Comparison of ENCODE assay signal across 11 mouse cellular contexts in the genomic region with DNA sequence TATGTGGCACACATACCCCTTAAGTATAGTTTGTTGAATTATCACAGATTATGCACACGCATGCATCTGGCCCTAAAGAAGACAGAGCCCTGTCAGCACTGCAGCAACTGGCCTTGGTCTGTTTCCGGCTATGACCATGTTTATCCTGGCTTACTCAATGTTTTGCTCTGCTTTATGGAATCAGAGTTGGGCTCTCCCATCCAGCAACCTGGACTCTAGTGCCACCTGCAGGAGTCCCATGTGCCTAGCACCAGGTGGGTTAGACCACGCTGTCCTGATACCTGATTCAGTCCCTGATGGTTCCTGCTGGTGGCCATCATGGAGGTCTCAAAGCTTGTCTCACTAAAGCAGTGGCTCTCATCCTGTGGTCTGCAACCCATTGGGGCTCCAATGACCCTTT.
DNase-seq lines count a peak whose midpoint lies in the region; ATAC-seq lines count a peak whose summit lies in the region.
"Had no signal": no experiment of that assay in that cellular context is flagged by ENCODE, and none has a peak within 500 bp of the region (broad histone marks: within the 10 kb centered on the region; RNA-seq: fewer than 3 reads in every experiment).

No protein-coding gene starts in this region.

- DNase-seq in kidney, adult 18-20 months, result peak; percentile 18
- DNase-seq in thymus, postnatal 25 days, result peak; percentile 17
- DNase-seq in thymus, postnatal 36 days, result no peak
- peak; percentile 47 for DNase-seq in adrenal gland, adult 8-10 months
- peak; percentile 58 for DNase-seq in splenic B cell, adult 2 months (ENCODE audit: low read depth, low spot score)
- DNase-seq in layer of hippocampus, postnatal 14 days (ENCODE audit: low spot score in 2 of 2), result no peak
- DNase-seq: cerebellum, postnatal 10 days had no signal

- no peak overlapping the region for H3K4me2 ChIP-seq in kidney, embryonic 16.5 days (replicated peaks; ENCODE audit: low read depth, low read length)
- H3K4me2 ChIP-seq: heart, embryonic 11.5 days; midbrain, embryonic 15.5 days had no signal

- no peaks in the 10 kb centered on the region for H3K27me3 ChIP-seq in kidney, embryonic 16.5 days (ENCODE audit: insufficient read depth, low read length)
- H3K27me3 ChIP-seq in splenic B cell, adult 2 months (ENCODE audit: control insufficient read depth, insufficient read depth, low read length, poor library complexity, severe bottlenecking), result no peaks in the 10 kb centered on the region
- H3K27me3 ChIP-seq: midbrain, embryonic 15.5 days had no signal

- peaks cover 7% of the 10 kb centered on the region; the same call in 1 of the 2 replicates for H3K9me3 ChIP-seq in kidney, embryonic 16.5 days (ENCODE audit: low read length)
- H3K9me3 ChIP-seq: midbrain, embryonic 15.5 days had no signal

- H3K4me1 ChIP-seq in kidney, embryonic 16.5 days (ENCODE audit: insufficient read depth, low read length), result no peaks in the 10 kb centered on the region
- H3K4me1 ChIP-seq: midbrain, embryonic 15.5 days had no signal

- no peak overlapping the region for H3K4me3 ChIP-seq in kidney, embryonic 16.5 days (ENCODE audit: low read length)
- H3K4me3 ChIP-seq: midbrain, embryonic 15.5 days had no signal

- no peak overlapping the region for H3K27ac ChIP-seq in kidney, embryonic 16.5 days (ENCODE audit: low read length)
- H3K27ac ChIP-seq: midbrain, embryonic 15.5 days had no signal

- ATAC-seq in kidney, embryonic 16.5 days (ENCODE audit: low FRiP score, low TSS enrichment), result no peak; the same call in 1 of the 2 replicates
- ATAC-seq in erythroblast, adult 5-6 weeks (replicated peaks; ENCODE audit: low FRiP score, poor library complexity, severe bottlenecking), result no peak
- ATAC-seq: midbrain, embryonic 15.5 days had no signal

- 56% methylated on average over 3 of the region's 3 CpGs for WGBS in kidney, embryonic 16.5 days

- no peaks in the 10 kb centered on the region for H3K36me3 ChIP-seq in kidney, embryonic 16.5 days (ENCODE audit: insufficient read depth, low read length)
- no peaks in the 10 kb centered on the region for H3K36me3 ChIP-seq in splenic B cell, adult 2 months (ENCODE audit: control insufficient read depth, insufficient read depth, low read length, poor library complexity, severe bottlenecking)
- H3K36me3 ChIP-seq: midbrain, embryonic 15.5 days had no signal

- H3K9ac ChIP-seq in kidney, embryonic 16.5 days (replicated peaks; ENCODE audit: low read length), result no peak overlapping the region
- H3K9ac ChIP-seq: midbrain, embryonic 15.5 days had no signal

Comparison
In these comparisons a context has a peak if more than half of its experiments do, and no peak if none do; other contexts are left out.
1. DNase-seq: peak in kidney, adult 18-20 months (single experiment), thymus, postnatal 25 days (single experiment), adrenal gland, adult 8-10 months (single experiment) and splenic B cell, adult 2 months (single experiment); none in thymus, postnatal 36 days (0 of 2) and layer of hippocampus, postnatal 14 days (0 of 2).